Mouse (Mus musculus): ENCODE results near the gene Ace. TPM values are rescaled to one million over a fixed set of nuclear protein-coding genes. Genes with fewer than 3 reads are reported as not detected.
A peak's percentile ranks its signal among the peaks of the same experiment; 100 is the strongest.
"Not testable (repeated sequence)": the region's sequence is repeated elsewhere in the genome, so short reads cannot be mapped to it uniquely, and the experiment has no call there.

The Ace gene
- total and polyA plus RNA-seq, 3 experiments: 18.8 to 42.1 (median 23.7) TPM

- peaks cover 8% of the 10 kb centered on the region for H3K27me3 ChIP-seq (ENCODE audit: control insufficient read depth, insufficient read depth, low read length)
- no peaks in the 10 kb centered on the region for H3K79me2 ChIP-seq (replicated peaks; ENCODE audit: control insufficient read depth, insufficient read depth, low read length)
- H3K36me3 ChIP-seq (ENCODE audit: control insufficient read depth, insufficient read depth, low read length): no peaks in the 10 kb centered on the region
- no peaks in the 10 kb centered on the region for H3K4me1 ChIP-seq (ENCODE audit: control insufficient read depth, insufficient read depth, low read length)
- no peak for DNase-seq
- 4% methylated on average over 50 of the region's 50 CpGs for WGBS
- no peak overlapping the region for H3K27ac ChIP-seq
- H3K9ac ChIP-seq (ENCODE audit: low read depth, low read length): no peak overlapping the region
- intact Hi-C loops (cut with DNase I): no loop called here
- TF ChIP-seq CTCF (IDR thresholded peaks at IDR 0.05) (no peak), EP300 (IDR thresholded peaks at IDR 0.05; ENCODE audit: insufficient read depth, low read depth, low read length) (no peak), POLR2A (IDR thresholded peaks at IDR 0.05; ENCODE audit: insufficient read depth, low read depth, low read length) (no peak)
- H3K4me3 ChIP-seq: no peak overlapping the region
Observed at GRCm38 (mm10) chr11:106020051-106020763, 52.5 kb downstream of the Ace start.

GRCm38 (mm10) chr11:106025774-106026173, 58.0 kb downstream of the Ace start:
- intact Hi-C loops (cut with DNase I): loop anchor here (2.0 kb wide), 2 partner anchors 25 to 99 kb away; no protein-coding TSS in a partner anchor
- no peak overlapping the region for H3K4me3 ChIP-seq
- H3K4me1 ChIP-seq (ENCODE audit: control insufficient read depth, insufficient read depth, low read length): no peaks in the 10 kb centered on the region
- WGBS: 44% methylated on average over 3 of the region's 3 CpGs
- H3K36me3 ChIP-seq (ENCODE audit: control insufficient read depth, insufficient read depth, low read length): no peaks in the 10 kb centered on the region
- H3K27me3 ChIP-seq (ENCODE audit: control insufficient read depth, insufficient read depth, low read length): no peaks in the 10 kb centered on the region
- no peak overlapping the region for H3K27ac ChIP-seq
- TF ChIP-seq EP300 (IDR thresholded peaks at IDR 0.05; ENCODE audit: insufficient read depth, low read depth, low read length): no peak
- TF ChIP-seq POLR2A (IDR thresholded peaks at IDR 0.05; ENCODE audit: insufficient read depth, low read depth, low read length): no peak
- TF ChIP-seq CTCF (IDR thresholded peaks at IDR 0.05): no peak
- no peaks in the 10 kb centered on the region for H3K79me2 ChIP-seq (replicated peaks; ENCODE audit: control insufficient read depth, insufficient read depth, low read length)
- no peak for DNase-seq
- H3K9ac ChIP-seq (ENCODE audit: low read depth, low read length): no peak overlapping the region

GRCm38 (mm10) chr11:106026465-106027151, 58.9 kb downstream of the Ace start:
- no peak for TF ChIP-seq POLR2A (IDR thresholded peaks at IDR 0.05; ENCODE audit: insufficient read depth, low read depth, low read length)
- TF ChIP-seq CTCF (IDR thresholded peaks at IDR 0.05): peak; percentile 91
- TF ChIP-seq EP300 (IDR thresholded peaks at IDR 0.05; ENCODE audit: insufficient read depth, low read depth, low read length): peak; percentile 35; the same call in 1 of the 2 replicates
- H3K4me1 ChIP-seq (ENCODE audit: control insufficient read depth, insufficient read depth, low read length): no peaks in the 10 kb centered on the region
- no peak overlapping the region for H3K27ac ChIP-seq
- H3K36me3 ChIP-seq (ENCODE audit: control insufficient read depth, insufficient read depth, low read length): no peaks in the 10 kb centered on the region
- H3K27me3 ChIP-seq (ENCODE audit: control insufficient read depth, insufficient read depth, low read length): no peaks in the 10 kb centered on the region
- WGBS: 19% methylated on average over 11 of the region's 11 CpGs
- H3K79me2 ChIP-seq (replicated peaks; ENCODE audit: control insufficient read depth, insufficient read depth, low read length): no peaks in the 10 kb centered on the region
- intact Hi-C loops (cut with DNase I): loop anchor here (2.0 kb wide), 2 partner anchors 26 to 100 kb away; no protein-coding TSS in a partner anchor
- no peak overlapping the region for H3K9ac ChIP-seq (ENCODE audit: low read depth, low read length)
- DNase-seq: peak; percentile 53 to 72
- no peak overlapping the region for H3K4me3 ChIP-seq

- 85% methylated on average over 5 of the region's 5 CpGs for WGBS
- TF ChIP-seq POLR2A (IDR thresholded peaks at IDR 0.05; ENCODE audit: insufficient read depth, low read depth, low read length): no peak
- no peak for TF ChIP-seq EP300 (IDR thresholded peaks at IDR 0.05; ENCODE audit: insufficient read depth, low read depth, low read length)
- TF ChIP-seq CTCF (IDR thresholded peaks at IDR 0.05): no peak
- Histone ChIP-seq H3K4me3 (no peak overlapping the region), H3K79me2 (replicated peaks; ENCODE audit: control insufficient read depth, insufficient read depth, low read length) (no peaks in the 10 kb centered on the region), H3K9ac (ENCODE audit: low read depth, low read length) (no peak overlapping the region), H3K27me3 (ENCODE audit: control insufficient read depth, insufficient read depth, low read length) (no peaks in the 10 kb centered on the region), H3K27ac (no peak overlapping the region), H3K4me1 (ENCODE audit: control insufficient read depth, insufficient read depth, low read length) (no peaks in the 10 kb centered on the region), H3K36me3 (ENCODE audit: control insufficient read depth, insufficient read depth, low read length) (no peaks in the 10 kb centered on the region)
- no peak for DNase-seq
- intact Hi-C loops (cut with DNase I): loop anchor here (2.0 kb wide), 2 partner anchors 27 to 101 kb away; no protein-coding TSS in a partner anchor
Observed at GRCm38 (mm10) chr11:106027607-106028006, 59.9 kb downstream of the Ace start.

- H3K4me1 ChIP-seq (ENCODE audit: control insufficient read depth, insufficient read depth, low read length); DNase-seq; H3K79me2 ChIP-seq (replicated peaks; ENCODE audit: control insufficient read depth, insufficient read depth, low read length); H3K36me3 ChIP-seq (ENCODE audit: control insufficient read depth, insufficient read depth, low read length); H3K9ac ChIP-seq (ENCODE audit: low read depth, low read length); H3K27ac ChIP-seq; H3K27me3 ChIP-seq (ENCODE audit: control insufficient read depth, insufficient read depth, low read length); intact Hi-C loops (cut with DNase I): not testable (repeated sequence)
- H3K4me3 ChIP-seq: peak overlapping the region; percentile 42
- 29% methylated on average over 12 of the region's 25 CpGs for WGBS
Observed at GRCm38 (mm10) chr11:106032074-106032473, 64.3 kb downstream of the Ace start.

- intact Hi-C loops (cut with DNase I): no loop called here
- Histone ChIP-seq H3K36me3 (ENCODE audit: control insufficient read depth, insufficient read depth, low read length) (no peaks in the 10 kb centered on the region; the same call in 1 of the 2 replicates), H3K9ac (ENCODE audit: low read depth, low read length) (peak overlapping the region; percentile 13), H3K4me3 (no peak overlapping the region; the same call in 1 of the 2 replicates), H3K79me2 (replicated peaks; ENCODE audit: control insufficient read depth, insufficient read depth, low read length) (no peaks in the 10 kb centered on the region; the same call in 1 of the 2 replicates), H3K27ac (peak overlapping the region; percentile 84), H3K4me1 (ENCODE audit: control insufficient read depth, insufficient read depth, low read length) (no peaks in the 10 kb centered on the region; the same call in none of the 2 replicates), H3K27me3 (ENCODE audit: control insufficient read depth, insufficient read depth, low read length) (no peaks in the 10 kb centered on the region)
- 19% methylated on average over 11 of the region's 11 CpGs for WGBS
- no peak for TF ChIP-seq EP300 (IDR thresholded peaks at IDR 0.05; ENCODE audit: insufficient read depth, low read depth, low read length)
- peak; percentile 9; the same call in 1 of the 2 replicates for TF ChIP-seq CTCF (IDR thresholded peaks at IDR 0.05)
- TF ChIP-seq POLR2A (IDR thresholded peaks at IDR 0.05; ENCODE audit: insufficient read depth, low read depth, low read length): peak; percentile 52; the same call in 1 of the 2 replicates
- peak; percentile 39 to 42 for DNase-seq
Observed at GRCm38 (mm10) chr11:106033491-106033919, 65.8 kb downstream of the Ace start.
